ENCODE assay signal across 13 mouse cellular contexts in the genomic region with DNA sequence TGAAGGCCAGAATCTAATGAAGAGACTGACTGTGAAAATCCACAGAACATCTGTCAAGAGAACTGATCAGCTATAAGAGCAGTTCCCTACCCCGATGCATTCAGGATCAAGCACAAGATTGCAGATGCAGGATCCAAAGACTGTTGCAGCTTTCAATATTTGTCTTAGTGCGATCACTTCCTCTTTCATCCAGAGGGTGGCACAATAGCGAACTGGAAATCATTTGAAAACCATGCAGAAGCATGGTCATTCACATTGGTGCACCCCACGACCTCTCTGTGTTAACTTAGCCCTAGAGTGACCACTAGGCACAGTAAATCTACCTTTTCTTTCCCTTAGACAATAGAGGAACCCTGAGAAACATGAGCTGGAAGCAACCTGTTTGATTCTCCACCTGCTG. TPM values are rescaled to one million over a fixed set of nuclear protein-coding genes. Genes with fewer than 3 reads are reported as not detected.
DNase-seq lines count a peak whose midpoint lies in the region; ATAC-seq and TF ChIP-seq lines count a peak whose summit lies in the region.
"Had no signal": no experiment of that assay in that cellular context is flagged by ENCODE, and none has a peak within 500 bp of the region (broad histone marks: within the 10 kb centered on the region; RNA-seq: fewer than 3 reads in every experiment).

No protein-coding gene starts in this region.

- H3K9me3 ChIP-seq in forebrain, embryonic 11.5 days (ENCODE audit: control insufficient read depth, low read length) = no peaks in the 10 kb centered on the region
- H3K9me3 ChIP-seq in forebrain, embryonic 16.5 days (ENCODE audit: control insufficient read depth, low read length) = no peaks in the 10 kb centered on the region
- no peaks in the 10 kb centered on the region for H3K9me3 ChIP-seq in embryonic facial prominence, embryonic 14.5 days (ENCODE audit: control insufficient read depth, low read length)
- H3K9me3 ChIP-seq: embryonic facial prominence, embryonic 15.5 days; liver, embryonic 15.5 days; neural tube, embryonic 13.5 days had no signal

- no peak overlapping the region for H3K27ac ChIP-seq in forebrain, embryonic 11.5 days (ENCODE audit: low read depth, low read length)
- H3K27ac ChIP-seq in forebrain, embryonic 16.5 days (ENCODE audit: low read length) = no peak overlapping the region
- no peak overlapping the region for H3K27ac ChIP-seq in layer of hippocampus, adult 2 months
- no peak overlapping the region for H3K27ac ChIP-seq in embryonic facial prominence, embryonic 14.5 days (replicated peaks; ENCODE audit: low read depth, low read length)
- H3K27ac ChIP-seq in thymus, adult 2 months (ENCODE audit: control insufficient read depth, insufficient read depth, low read length) = no peak overlapping the region
- H3K27ac ChIP-seq: embryonic facial prominence, embryonic 15.5 days; liver, embryonic 15.5 days; neural tube, embryonic 13.5 days had no signal

- no peak for TF ChIP-seq POLR2A in thymus, adult 2 months (IDR thresholded peaks at IDR 0.05; ENCODE audit: control insufficient read depth, extremely low read depth, insufficient read depth, low read length, poor library complexity)

- no peaks in the 10 kb centered on the region for H3K36me3 ChIP-seq in forebrain, embryonic 11.5 days (ENCODE audit: control insufficient read depth, insufficient read depth, low read length)
- H3K36me3 ChIP-seq in forebrain, embryonic 16.5 days (ENCODE audit: control insufficient read depth, insufficient read depth) = no peaks in the 10 kb centered on the region
- no peaks in the 10 kb centered on the region for H3K36me3 ChIP-seq in embryonic facial prominence, embryonic 14.5 days (ENCODE audit: control insufficient read depth, insufficient read depth, low read length)
- H3K36me3 ChIP-seq in thymus, adult 2 months (ENCODE audit: control insufficient read depth, insufficient read depth, low read length) = no peaks in the 10 kb centered on the region
- H3K36me3 ChIP-seq: embryonic facial prominence, embryonic 15.5 days; liver, embryonic 15.5 days; neural tube, embryonic 13.5 days had no signal

- TF ChIP-seq CTCF in layer of hippocampus, adult 2 months (conservative IDR thresholded peaks at IDR 0.05) = peak; percentile 80
- no peak for TF ChIP-seq CTCF in thymus, adult 2 months (IDR thresholded peaks at IDR 0.05; ENCODE audit: borderline replicate concordance, control insufficient read depth, extremely low read depth, insufficient read depth, low read length, poor library complexity)

- 39% methylated on average over 4 of the region's 4 CpGs for WGBS in forebrain, embryonic 11.5 days
- WGBS in forebrain, embryonic 16.5 days = 33% methylated on average over 4 of the region's 4 CpGs
- WGBS in embryonic facial prominence, embryonic 14.5 days = 41% methylated on average over 4 of the region's 4 CpGs
- 32% methylated on average over 4 of the region's 4 CpGs for WGBS in thymus, adult 2 months

- H3K4me3 ChIP-seq in forebrain, embryonic 11.5 days (ENCODE audit: low read depth, low read length) = no peak overlapping the region
- H3K4me3 ChIP-seq in forebrain, embryonic 16.5 days (replicated peaks; ENCODE audit: low read length) = no peak overlapping the region
- no peak overlapping the region for H3K4me3 ChIP-seq in layer of hippocampus, adult 2 months
- H3K4me3 ChIP-seq in embryonic facial prominence, embryonic 14.5 days (ENCODE audit: low read depth, low read length) = no peak overlapping the region
- no peak overlapping the region for H3K4me3 ChIP-seq in thymus, adult 2 months (ENCODE audit: control insufficient read depth, insufficient read depth, low read length)
- H3K4me3 ChIP-seq: embryonic facial prominence, embryonic 15.5 days; liver, embryonic 15.5 days; neural tube, embryonic 13.5 days had no signal

- 0 out of 2 replicates have a peak, but pooled peaks have one; percentile 39 for ATAC-seq in forebrain, embryonic 11.5 days (replicated peaks; ENCODE audit: low FRiP score)
- ATAC-seq in forebrain, embryonic 16.5 days = no peak
- no peak for ATAC-seq in embryonic facial prominence, embryonic 14.5 days (ENCODE audit: low read depth)
- ATAC-seq: CD4-positive, CD25-positive, alpha-beta regulatory T cell, adult 4 months had no signal

- no peak for DNase-seq in forebrain, embryonic 11.5 days (ENCODE audit: low spot score)
- peak in 1 of 2 experiments; percentile 14 for DNase-seq in layer of hippocampus, adult 2 months (ENCODE audit: low spot score in 2 of 2)
- DNase-seq in layer of hippocampus, adult 9-10 months (ENCODE audit: low spot score) = no peak
- peak; percentile 2 for DNase-seq in ES-CJ7 (ENCODE audit: low read depth, low spot score)
- peak; percentile 22 for DNase-seq in embryonic facial prominence, embryonic 14.5 days (ENCODE audit: low spot score)
- DNase-seq in thymus, adult 2 months = no peak
- DNase-seq in cerebellum, adult 9-10 months = no peak
- DNase-seq: kidney, postnatal 14 days had no signal

- H3K4me2 ChIP-seq in forebrain, embryonic 11.5 days (ENCODE audit: low read depth, low read length, severe bottlenecking) = no peak overlapping the region
- H3K4me2 ChIP-seq in forebrain, embryonic 16.5 days (ENCODE audit: low read length) = no peak overlapping the region
- no peak overlapping the region for H3K4me2 ChIP-seq in embryonic facial prominence, embryonic 14.5 days (ENCODE audit: low read depth, low read length)
- H3K4me2 ChIP-seq: embryonic facial prominence, embryonic 15.5 days; liver, embryonic 15.5 days; neural tube, embryonic 13.5 days had no signal

- H3K9ac ChIP-seq in forebrain, embryonic 11.5 days (ENCODE audit: low read length) = no peak overlapping the region
- H3K9ac ChIP-seq in forebrain, embryonic 16.5 days (replicated peaks; ENCODE audit: low read depth, low read length) = no peak overlapping the region
- no peak overlapping the region for H3K9ac ChIP-seq in embryonic facial prominence, embryonic 14.5 days (ENCODE audit: low read depth, low read length)
- H3K9ac ChIP-seq: embryonic facial prominence, embryonic 15.5 days; liver, embryonic 15.5 days; neural tube, embryonic 13.5 days had no signal

- H3K4me1 ChIP-seq in forebrain, embryonic 11.5 days (replicated peaks; ENCODE audit: control insufficient read depth, insufficient read depth, low read length) = no peaks in the 10 kb centered on the region
- H3K4me1 ChIP-seq in forebrain, embryonic 16.5 days (replicated peaks; ENCODE audit: control insufficient read depth, insufficient read depth, low read length) = no peaks in the 10 kb centered on the region
- H3K4me1 ChIP-seq in embryonic facial prominence, embryonic 14.5 days (ENCODE audit: control insufficient read depth, insufficient read depth, low read length) = no peaks in the 10 kb centered on the region
- H3K4me1 ChIP-seq in thymus, adult 2 months (replicated peaks; ENCODE audit: control insufficient read depth, insufficient read depth, low read length) = no peaks in the 10 kb centered on the region
- H3K4me1 ChIP-seq: embryonic facial prominence, embryonic 15.5 days; liver, embryonic 15.5 days; neural tube, embryonic 13.5 days had no signal

- no peaks in the 10 kb centered on the region; the same call in 1 of the 2 replicates for H3K27me3 ChIP-seq in forebrain, embryonic 11.5 days (ENCODE audit: control insufficient read depth, insufficient read depth, low read length)
- H3K27me3 ChIP-seq in forebrain, embryonic 16.5 days (replicated peaks; ENCODE audit: control insufficient read depth, insufficient read depth, low read length) = no peaks in the 10 kb centered on the region
- peaks cover 3% of the 10 kb centered on the region; the same call in 1 of the 2 replicates for H3K27me3 ChIP-seq in embryonic facial prominence, embryonic 14.5 days (replicated peaks; ENCODE audit: control insufficient read depth, insufficient read depth, low read length)
- H3K27me3 ChIP-seq in thymus, adult 2 months (ENCODE audit: control insufficient read depth, insufficient read depth, low read length) = no peaks in the 10 kb centered on the region
- H3K27me3 ChIP-seq: embryonic facial prominence, embryonic 15.5 days; liver, embryonic 15.5 days had no signal

RNA-seq across cellular contexts. Expression of a gene that starts 55.8 kb away (rescaled TPM):
- polyA plus RNA-seq in forebrain, embryonic 11.5 days (2014; fragmentation: Nextera tagmentation; extraction: Ambion mirVana) = 124 and 133 TPM in 2 replicates
- polyA plus RNA-seq in forebrain, embryonic 16.5 days (2015; fragmentation: Nextera tagmentation; extraction: Ambion mirVana) = 166 and 180 TPM in 2 replicates
- 100 to 1,000 TPM; 132 to 138 TPM for total RNA-seq in layer of hippocampus, adult 2 months (2021)
- polyA plus RNA-seq in embryonic facial prominence, embryonic 14.5 days (2014; fragmentation: Nextera tagmentation; extraction: Ambion mirVana) = 24.3 and 29.2 TPM in 2 replicates
- polyA plus RNA-seq in thymus, adult 2 months (2012; rRNA removed) = 0.84 and 1.1 TPM in 2 replicates
- polyA plus RNA-seq: CD4-positive, CD25-positive, alpha-beta regulatory T cell, adult 4 months had no signal

Comparison
In these comparisons a context has a peak if more than half of its experiments do, and no peak if none do; other contexts are left out.
1. DNase-seq: peak in ES-CJ7 (single experiment) and embryonic facial prominence, embryonic 14.5 days (single experiment); none in forebrain, embryonic 11.5 days (single experiment), layer of hippocampus, adult 9-10 months (single experiment), thymus, adult 2 months (single experiment) and cerebellum, adult 9-10 months (single experiment).
2. RNA of a gene that starts 55.8 kb away (polyA plus RNA-seq): 166 to 180 TPM in forebrain, embryonic 16.5 days, 124 to 133 TPM in forebrain, embryonic 11.5 days and 24.3 to 29.2 TPM in embryonic facial prominence, embryonic 14.5 days; 0.84 to 1.1 TPM in thymus, adult 2 months; every median in the first group is over 10 times any median in the second.